Mouse (Mus musculus) limb, embryonic 14.5 days (tissue): Measurements from ENCODE around the gene Adcy9. TPM values are rescaled to one million over a fixed set of nuclear protein-coding genes. Genes with fewer than 3 reads are reported as not detected.

Experiments used
- ATAC-seq: fragments of 200-750 bp; cut with Nextera tagmentation; 2 replicates; pipeline ENCODE4 v1.8.0; 2017; ENCODE audit warnings: low read depth, moderate number of reproducible peaks, moderate TSS enrichment; ENCODE audit not compliant: low FRiP score
- DNase-seq: peaks from one replicate; pipeline ENCODE4 v3.0.0-alpha.2; 2015; ENCODE audit warnings: low spot score
- H3K27ac ChIP-seq: fragments of 300-500 bp; sonication (generic); replicated peaks from 2 replicates; pipeline ENCODE4 v1.5.1; 2014; ENCODE audit warnings: low read depth, mild to moderate bottlenecking, low read length, moderate library complexity, mixed read lengths
- H3K27me3 ChIP-seq: fragments of 300-500 bp; sonication (generic); 2 replicates; pipeline ENCODE4 v1.6.1; 2014; ENCODE audit warnings: low read length, mixed read lengths; ENCODE audit not compliant: control insufficient read depth, insufficient read depth
- H3K36me3 ChIP-seq: fragments of 300-500 bp; sonication (generic); 2 replicates; pipeline ENCODE4 v1.6.1; 2014; ENCODE audit warnings: mild to moderate bottlenecking, low read length, moderate library complexity, mixed read lengths; ENCODE audit not compliant: control insufficient read depth, insufficient read depth
- H3K4me1 ChIP-seq: fragments of 300-500 bp; sonication (generic); 2 replicates; pipeline ENCODE4 v1.6.1; 2014; ENCODE audit warnings: antibody characterized with exemption, low read length, mixed read lengths; ENCODE audit not compliant: control insufficient read depth, insufficient read depth
- H3K4me2 ChIP-seq: fragments of 300-500 bp; sonication (generic); replicated peaks from 2 replicates; pipeline ENCODE4 v1.6.1; 2014; ENCODE audit warnings: low read depth, mild to moderate bottlenecking, low read length, moderate library complexity; ENCODE audit not compliant: severe bottlenecking
- H3K4me3 ChIP-seq: fragments of 300-500 bp; sonication (generic); replicated peaks from 2 replicates; pipeline ENCODE4 v1.5.1; 2014; ENCODE audit warnings: low read length
- H3K9ac ChIP-seq: fragments of 300-500 bp; sonication (generic); 2 replicates; pipeline ENCODE4 v1.6.1; 2014; ENCODE audit warnings: mild to moderate bottlenecking, low read depth, low read length, moderate library complexity; ENCODE audit not compliant: severe bottlenecking
- H3K9me3 ChIP-seq: fragments of 300-500 bp; sonication (generic); 2 replicates; pipeline ENCODE4 v1.6.1; 2016; ENCODE audit warnings: low read length; ENCODE audit not compliant: control insufficient read depth
- POLR2A ChIP-seq: fragments of 200-500 bp; IDR thresholded peaks from 2 replicates; pipeline ENCODE4 v1.8.0; 2012; ENCODE audit warnings: inconsistent platforms, mild to moderate bottlenecking, moderate library complexity, borderline replicate concordance; ENCODE audit not compliant: insufficient read depth, insufficient read length; ENCODE audit errors: extremely low read depth
- WGBS: fragments of 180-500 bp; shearing (Covaris S2); extraction: QIAGEN DNeasy Blood & Tissue Kit; methylation state at CpG from one replicate; pipeline ENCODE4 v1.1.7; 2014; 5-methylcytosine and 5-hydroxymethylcytosine counted together
- polyA plus RNA-seq, 2 experiments: library from polyadenylated mRNA; depleted of rRNA in 1 of 2; stranded (reverse) in 1 of 2; unstranded in 1 of 2; fragments of >200 nt; fragmentation: Nextera tagmentation in 1 of 2; extraction: Ambion mirVana in 1 of 2; gene quantifications; 2 replicates each; pipeline versions ENCODE4 v1.2.1 to v1.2.3; 2012 to 2014

Adcy9 gene
- polyA plus RNA-seq, 2 experiments = 2.4 to 3.2 TPM

- Histone ChIP-seq H3K9me3 (no peaks in the 10 kb centered on the region), H3K9ac (no peak overlapping the region), H3K4me2 (no peak overlapping the region), H3K4me3 (no peak overlapping the region), H3K27me3 (no peaks in the 10 kb centered on the region), H3K36me3 (no peaks in the 10 kb centered on the region), H3K4me1 (no peaks in the 10 kb centered on the region), H3K27ac (no peak overlapping the region)
- DNase-seq = no peak
- 66% methylated on average over 4 of the region's 4 CpGs for WGBS
- ATAC-seq = no peak
- TF ChIP-seq POLR2A = no peak
Measured at GRCm38 (mm10) chr16:4455693-4456092, 35.4 kb upstream of the Adcy9 start.

DNA sequence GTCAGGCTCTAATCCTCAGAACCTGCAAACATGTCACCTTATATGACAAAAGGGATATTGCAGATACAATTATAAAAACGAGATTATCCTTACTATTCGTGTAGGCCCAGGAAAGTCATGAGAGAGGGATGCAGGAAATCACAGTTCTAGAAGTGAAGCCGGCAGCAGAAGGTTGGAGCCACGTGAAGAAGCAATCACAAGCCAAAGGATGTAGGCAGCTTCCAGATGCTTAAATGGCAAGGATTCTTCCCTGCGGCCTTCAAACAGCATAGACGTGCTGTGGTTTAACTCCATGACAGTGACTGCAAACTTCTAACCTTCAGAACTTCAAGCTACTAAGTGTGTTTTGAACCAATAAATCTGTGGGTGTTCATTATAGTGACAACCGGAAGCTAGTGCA lies 34.3 kb upstream of the Adcy9 start:
- TF ChIP-seq POLR2A = no peak
- Histone ChIP-seq H3K27me3 (no peaks in the 10 kb centered on the region), H3K4me2 (no peak overlapping the region), H3K9me3 (no peaks in the 10 kb centered on the region), H3K36me3 (no peaks in the 10 kb centered on the region), H3K4me3 (no peak overlapping the region), H3K4me1 (no peaks in the 10 kb centered on the region), H3K27ac (no peak overlapping the region), H3K9ac (no peak overlapping the region)
- WGBS = 84% methylated on average over 7 of the region's 7 CpGs
- ATAC-seq (no peak), DNase-seq (no peak)

DNA sequence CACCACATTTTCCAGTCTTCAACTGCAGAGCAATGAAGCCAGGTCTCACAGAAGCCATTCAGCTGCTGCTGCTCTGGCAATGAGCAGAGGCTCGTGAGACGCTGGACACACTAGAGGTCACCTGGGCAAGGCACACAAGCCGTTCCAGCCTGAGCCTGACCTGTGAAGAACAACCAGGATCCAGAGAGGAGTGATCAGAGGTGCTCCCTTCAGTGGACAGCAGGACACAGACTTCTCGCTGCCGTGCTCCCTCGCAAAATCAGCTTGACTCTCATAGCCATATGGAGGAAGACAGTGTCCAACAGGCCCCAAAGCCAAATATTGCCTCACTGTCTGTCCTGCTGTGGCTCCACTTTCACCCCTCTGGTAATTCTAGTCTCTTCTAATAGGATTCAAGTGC lies 29.1 kb upstream of the Adcy9 start:
- no peak overlapping the region for H3K4me2 ChIP-seq
- TF ChIP-seq POLR2A = no peak
- no peak overlapping the region for H3K4me3 ChIP-seq
- no peak for DNase-seq
- no peak overlapping the region for H3K27ac ChIP-seq
- no peaks in the 10 kb centered on the region for H3K36me3 ChIP-seq
- no peaks in the 10 kb centered on the region for H3K27me3 ChIP-seq
- no peak overlapping the region for H3K9ac ChIP-seq
- no peaks in the 10 kb centered on the region for H3K9me3 ChIP-seq
- no peak for ATAC-seq
- no peaks in the 10 kb centered on the region for H3K4me1 ChIP-seq
- WGBS = 82% methylated on average over 6 of the region's 6 CpGs

- no peak for TF ChIP-seq POLR2A
- Histone ChIP-seq H3K4me2 (no peak overlapping the region), H3K4me3 (no peak overlapping the region), H3K4me1 (no peaks in the 10 kb centered on the region), H3K9ac (no peak overlapping the region), H3K27ac (no peak overlapping the region), H3K36me3 (no peaks in the 10 kb centered on the region), H3K9me3 (no peaks in the 10 kb centered on the region), H3K27me3 (no peaks in the 10 kb centered on the region)
- DNase-seq (no peak), ATAC-seq (no peak)
- WGBS = 45% methylated on average over 9 of the region's 9 CpGs
Measured at GRCm38 (mm10) chr16:4448235-4448634, 27.9 kb upstream of the Adcy9 start.

DNA sequence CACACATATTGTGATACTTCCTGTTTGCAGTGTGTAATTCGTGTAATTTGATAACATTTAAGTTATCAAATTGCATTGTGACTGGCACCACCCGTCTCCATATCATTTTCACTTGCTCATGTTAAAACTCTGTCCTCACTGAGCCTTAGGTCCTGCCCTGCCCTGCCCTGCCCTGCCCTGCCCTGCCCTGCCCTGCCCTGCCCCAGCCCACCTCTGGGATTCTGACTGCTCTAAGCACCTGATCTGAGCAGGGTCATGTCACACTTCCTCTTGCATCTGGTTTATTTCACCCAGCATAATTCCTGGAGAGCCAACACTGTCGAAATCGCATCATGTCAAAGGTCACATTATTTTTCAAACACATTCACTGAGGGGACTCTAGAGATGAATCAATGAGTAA lies 26.1 kb upstream of the Adcy9 start:
- no peak for TF ChIP-seq POLR2A
- DNase-seq (no peak), ATAC-seq (no peak)
- no peaks in the 10 kb centered on the region for H3K9me3 ChIP-seq
- no peak overlapping the region for H3K4me3 ChIP-seq
- no peak overlapping the region for H3K9ac ChIP-seq
- H3K4me2 ChIP-seq = no peak overlapping the region
- H3K27me3 ChIP-seq = no peaks in the 10 kb centered on the region
- no peaks in the 10 kb centered on the region for H3K36me3 ChIP-seq
- no peaks in the 10 kb centered on the region for H3K4me1 ChIP-seq
- 52% methylated on average over 4 of the region's 4 CpGs for WGBS
- no peak overlapping the region for H3K27ac ChIP-seq

DNA sequence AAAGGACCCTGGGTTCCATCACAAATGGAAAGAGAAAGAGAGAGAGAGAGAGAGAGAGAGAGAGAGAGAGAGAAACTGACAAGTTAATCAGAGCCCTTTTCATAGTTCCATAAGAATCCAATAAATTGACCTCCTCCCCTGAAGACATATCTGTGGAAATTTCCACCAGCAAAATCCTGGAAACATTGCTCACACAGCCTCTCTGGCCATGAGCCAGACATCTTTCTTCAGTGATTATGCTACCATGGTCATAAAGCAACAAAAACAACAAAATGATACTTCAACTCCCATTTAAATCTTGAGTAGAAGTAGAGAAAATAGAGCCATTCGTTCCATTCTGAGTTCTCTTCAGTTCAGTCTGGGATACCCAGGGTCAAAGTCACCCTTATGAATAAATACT lies 24.1 kb upstream of the Adcy9 start:
- 62% methylated on average over 1 of the region's 1 CpGs for WGBS
- no peak for ATAC-seq
- Histone ChIP-seq H3K9ac (no peak overlapping the region), H3K27ac (no peak overlapping the region), H3K36me3 (no peaks in the 10 kb centered on the region), H3K4me2 (no peak overlapping the region), H3K9me3 (no peaks in the 10 kb centered on the region), H3K4me1 (no peaks in the 10 kb centered on the region), H3K4me3 (no peak overlapping the region), H3K27me3 (no peaks in the 10 kb centered on the region)
- TF ChIP-seq POLR2A = no peak
- no peak for DNase-seq
